Mouse (Mus musculus): ENCODE measurements around the gene Cox11.

GRCm38 (mm10) chr11:90603066-90603465 is 34.9 kb upstream of the Cox11 start:
- TF ChIP-seq CTCF (IDR thresholded peaks at IDR 0.05; ENCODE audit: low read depth) (no peak), EP300 (IDR thresholded peaks at IDR 0.05; ENCODE audit: low read depth) (no peak)

Data from liver, embryonic 14.5 days (tissue).